Mouse (Mus musculus): ENCODE data around the gene Casc1.

DNA sequence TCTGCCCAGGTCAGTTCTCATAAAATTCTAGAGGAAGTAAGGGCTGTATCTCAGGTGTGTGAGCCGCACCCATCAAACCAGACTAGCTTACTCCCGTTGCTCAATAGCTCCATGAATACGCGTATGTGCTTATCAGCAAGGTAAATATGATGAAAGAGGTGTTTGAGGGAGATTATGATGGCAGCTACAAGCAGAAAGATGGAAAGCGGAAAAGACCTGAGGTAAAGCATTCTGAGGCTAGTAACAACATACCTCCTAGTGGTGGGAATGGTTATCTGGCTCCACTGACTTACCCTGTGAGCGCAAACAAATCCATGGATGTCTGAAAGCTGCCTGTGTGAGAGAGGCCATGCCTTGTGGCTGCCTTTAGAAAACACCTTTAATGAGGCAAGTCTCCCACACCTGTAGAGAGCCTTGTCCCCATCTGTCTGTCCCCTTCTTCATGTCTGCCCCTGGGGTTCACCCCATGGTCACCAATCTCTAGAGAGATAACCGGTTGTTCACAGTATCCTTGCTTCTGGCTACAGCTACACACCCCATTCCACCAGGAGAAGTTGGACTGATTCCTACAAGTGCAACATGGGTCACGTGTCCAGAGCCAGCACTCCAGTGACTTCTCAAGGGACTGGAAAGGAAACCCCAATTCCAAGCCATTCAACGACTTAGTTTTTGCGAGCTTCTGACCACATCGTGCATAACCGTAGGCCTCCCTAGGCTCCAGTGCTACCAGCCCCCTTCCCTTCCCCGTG lies 45.3 kb upstream of the Casc1 start:
- no peak for TF ChIP-seq POLR2A (IDR thresholded peaks at IDR 0.05; ENCODE audit: low read depth, low read length)
- TF ChIP-seq USF1 (IDR thresholded peaks at IDR 0.05; ENCODE audit: low read depth, low read length): no peak
- TF ChIP-seq E2F4 (IDR thresholded peaks at IDR 0.05; ENCODE audit: insufficient replicate concordance, low read depth, low read length): no peak
- no peak for TF ChIP-seq BHLHE40 (IDR thresholded peaks at IDR 0.05; ENCODE audit: low read depth, low read length)
- TF ChIP-seq MAFK (IDR thresholded peaks at IDR 0.05; ENCODE audit: insufficient replicate concordance, low read length): no peak
- TF ChIP-seq CTCF (conservative IDR thresholded peaks at IDR 0.05 in 1 of 2, IDR thresholded peaks at IDR 0.05 in 1 of 2; ENCODE audit: low read depth in 2 of 2, low read length in 2 of 2): no peak
- no peak for TF ChIP-seq ETS1 (conservative IDR thresholded peaks at IDR 0.05; ENCODE audit: low read depth, low read length)
- TF ChIP-seq EP300 (IDR thresholded peaks at IDR 0.05; ENCODE audit: low read length): no peak
- no peak for TF ChIP-seq ZNF384 (IDR thresholded peaks at IDR 0.05; ENCODE audit: low read depth, low read length)
- no peak for TF ChIP-seq SIN3A (IDR thresholded peaks at IDR 0.05; ENCODE audit: low read length)
- TF ChIP-seq SMC3 (IDR thresholded peaks at IDR 0.05; ENCODE audit: low read depth, low read length): no peak
- no peak for TF ChIP-seq NELFE (IDR thresholded peaks at IDR 0.05; ENCODE audit: low read depth, low read length)
